Mouse (Mus musculus) G1E (cell line): ENCODE measurements around the gene Fggy. TPM values are rescaled to one million over a fixed set of nuclear protein-coding genes. Genes with fewer than 3 reads are reported as not detected.

Source experiments
- ATAC-seq: 2 replicates; pipeline ENCODE4 v1.8.0; 2016; ENCODE audit warnings: mild to moderate bottlenecking; ENCODE audit not compliant: insufficient number of reproducible peaks, poor library complexity, low FRiP score, severe bottlenecking; ENCODE audit errors: extremely low read depth
- DNase-seq: peaks from one replicate; pipeline ENCODE4 v3.0.0; 2012; ENCODE audit warnings: low spot score
- H3K27me3 ChIP-seq: 2 replicates; pipeline ENCODE4 v1.6.1; 2012; ENCODE audit warnings: mild to moderate bottlenecking, low read length, inconsistent platforms; ENCODE audit not compliant: insufficient read depth
- H3K36me3 ChIP-seq: replicated peaks from 2 replicates; pipeline ENCODE3; 2012; ENCODE audit warnings: mild to moderate bottlenecking, inconsistent platforms
- H3K4me1 ChIP-seq: 2 replicates; pipeline ENCODE4 v1.6.1; 2012; ENCODE audit warnings: low read depth, low read length, inconsistent platforms, mixed read lengths; ENCODE audit not compliant: insufficient read depth
- H3K4me3 ChIP-seq: 2 replicates; pipeline ENCODE4 v1.5.1; 2012; ENCODE audit warnings: low read depth, mild to moderate bottlenecking, inconsistent platforms, low read length, moderate library complexity, mixed read lengths
- H3K9me3 ChIP-seq: replicated peaks from 2 replicates; pipeline ENCODE4 v1.6.1; 2012; ENCODE audit warnings: inconsistent platforms
- CTCF ChIP-seq: IDR thresholded peaks from 2 replicates; pipeline ENCODE4 v1.5.1; 2012; ENCODE audit warnings: low read depth, low read length, inconsistent platforms, mixed read lengths
- GATA1 ChIP-seq: IDR thresholded peaks from 2 replicates; pipeline ENCODE4 v1.6.1; 2012; ENCODE audit warnings: borderline replicate concordance, low read length, inconsistent platforms, mixed read lengths
- GATA2 ChIP-seq: IDR thresholded peaks from 2 replicates; pipeline ENCODE4 v1.6.1; 2012; ENCODE audit warnings: low read depth, low read length, inconsistent platforms, borderline replicate concordance
- POLR2AphosphoS5 ChIP-seq: IDR thresholded peaks from 2 replicates; pipeline ENCODE4 v1.6.1; 2012; ENCODE audit warnings: low read depth, low read length, inconsistent platforms; ENCODE audit not compliant: insufficient replicate concordance
- TAL1 ChIP-seq: conservative IDR thresholded peaks from 2 replicates; pipeline ENCODE4 v1.6.1; 2012; ENCODE audit warnings: low read depth, low read length, inconsistent platforms, mixed read lengths
- polyA plus RNA-seq: library from polyadenylated mRNA; stranded (reverse); fragments of >175 nt; gene quantifications from 2 replicates; pipeline ENCODE4 v1.2.3, GENCODE M21; 2012
- total RNA-seq, 2 experiments: library from RNA; stranded (forward) in 1 of 2; stranded (reverse) in 1 of 2; fragments of 200-1000 nt in 1 of 2; fragments of >200 nt in 1 of 2; fragmentation: Nextera tagmentation in 1 of 2; gene quantifications; 2 replicates each; pipeline ENCODE4 v1.2.3; 2014 to 2017

The Fggy gene
- total and polyA plus RNA-seq, 3 experiments, result not detected

GRCm38 (mm10) chr4:95680756-95681449, 123.6 kb downstream of the Fggy start:
- Histone ChIP-seq H3K4me3 (no peak overlapping the region), H3K9me3 (no peaks in the 10 kb centered on the region), H3K36me3 (no peaks in the 10 kb centered on the region), H3K27me3 (no peaks in the 10 kb centered on the region), H3K4me1 (no peaks in the 10 kb centered on the region)
- TF ChIP-seq CTCF (no peak), TAL1 (no peak), GATA1 (no peak), GATA2 (no peak), POLR2AphosphoS5 (no peak)
- ATAC-seq (no peak), DNase-seq (no peak)

GRCm38 (mm10) chr4:95684522-95685080, 127.3 kb downstream of the Fggy start:
- Histone ChIP-seq H3K27me3 (no peaks in the 10 kb centered on the region), H3K4me1 (no peaks in the 10 kb centered on the region), H3K36me3 (no peaks in the 10 kb centered on the region), H3K9me3 (no peaks in the 10 kb centered on the region), H3K4me3 (no peak overlapping the region)
- ATAC-seq, result no peak
- DNase-seq, result no peak
- TF ChIP-seq POLR2AphosphoS5 (no peak), TAL1 (no peak), GATA1 (no peak), GATA2 (no peak), CTCF (no peak)

GRCm38 (mm10) chr4:95686775-95687174, 129.5 kb downstream of the Fggy start:
- no peak overlapping the region for H3K4me3 ChIP-seq
- H3K36me3 ChIP-seq, result no peaks in the 10 kb centered on the region
- ATAC-seq (no peak), DNase-seq (no peak)
- no peaks in the 10 kb centered on the region for H3K4me1 ChIP-seq
- no peak for TF ChIP-seq GATA2
- no peak for TF ChIP-seq TAL1
- TF ChIP-seq POLR2AphosphoS5, result no peak
- no peak for TF ChIP-seq GATA1
- no peak for TF ChIP-seq CTCF
- H3K9me3 ChIP-seq, result no peaks in the 10 kb centered on the region
- H3K27me3 ChIP-seq, result no peaks in the 10 kb centered on the region

GRCm38 (mm10) chr4:95687350-95687749, 130.0 kb downstream of the Fggy start:
- H3K4me1 ChIP-seq, result no peaks in the 10 kb centered on the region
- no peak for ATAC-seq
- no peaks in the 10 kb centered on the region for H3K36me3 ChIP-seq
- H3K4me3 ChIP-seq, result no peak overlapping the region
- no peaks in the 10 kb centered on the region for H3K9me3 ChIP-seq
- no peak for DNase-seq
- H3K27me3 ChIP-seq, result no peaks in the 10 kb centered on the region
- TF ChIP-seq GATA1 (no peak), GATA2 (no peak), TAL1 (no peak), CTCF (no peak), POLR2AphosphoS5 (no peak)

- ATAC-seq, result no peak
- Histone ChIP-seq H3K4me1 (no peaks in the 10 kb centered on the region), H3K27me3 (no peaks in the 10 kb centered on the region), H3K9me3 (no peaks in the 10 kb centered on the region), H3K4me3 (no peak overlapping the region), H3K36me3 (no peaks in the 10 kb centered on the region)
- no peak for DNase-seq
- no peak for TF ChIP-seq GATA1
- no peak for TF ChIP-seq TAL1
- no peak for TF ChIP-seq POLR2AphosphoS5
- TF ChIP-seq CTCF, result no peak
- TF ChIP-seq GATA2, result no peak
Measured at GRCm38 (mm10) chr4:95688159-95688558, 130.9 kb downstream of the Fggy start.

GRCm38 (mm10) chr4:95700366-95700765, 143.1 kb downstream of the Fggy start:
- Histone ChIP-seq H3K27me3 (no peaks in the 10 kb centered on the region), H3K4me3 (no peak overlapping the region), H3K9me3 (no peaks in the 10 kb centered on the region), H3K4me1 (no peaks in the 10 kb centered on the region), H3K36me3 (no peaks in the 10 kb centered on the region)
- no peak for DNase-seq
- ATAC-seq, result no peak
- TF ChIP-seq CTCF, result no peak
- TF ChIP-seq GATA1, result no peak
- no peak for TF ChIP-seq TAL1
- no peak for TF ChIP-seq POLR2AphosphoS5
- no peak for TF ChIP-seq GATA2

GRCm38 (mm10) chr4:95707941-95708897, 150.9 kb downstream of the Fggy start:
- Histone ChIP-seq H3K4me3 (no peak overlapping the region), H3K27me3 (no peaks in the 10 kb centered on the region), H3K36me3 (no peaks in the 10 kb centered on the region), H3K9me3 (no peaks in the 10 kb centered on the region), H3K4me1 (no peaks in the 10 kb centered on the region)
- ATAC-seq, result no peak
- DNase-seq, result no peak
- TF ChIP-seq CTCF, result no peak
- no peak for TF ChIP-seq POLR2AphosphoS5
- no peak for TF ChIP-seq GATA1
- no peak for TF ChIP-seq GATA2
- no peak for TF ChIP-seq TAL1
